Mouse (Mus musculus) left cerebral cortex, adult 2 months (tissue): ENCODE results near the gene Polr1c. TPM values are rescaled to one million over a fixed set of nuclear protein-coding genes. Genes with fewer than 3 reads are reported as not detected.

ENCODE experiments used
- DNase-seq, 2 experiments: peaks; one replicate each; pipeline ENCODE4 v3.0.0; 2021 to 2022; ENCODE audit warnings: low spot score in 2 of 2, mixed read lengths in 1 of 2; ENCODE audit errors: extremely low spot score in 1 of 2
- H3K27ac ChIP-seq: fragments of 200-600 bp; 2 replicates; pipeline ENCODE4 v1.8.1; 2022
- H3K4me3 ChIP-seq: fragments of 200-600 bp; 2 replicates; pipeline ENCODE4 v1.8.1; 2022
- CTCF ChIP-seq: fragments of 200-600 bp; IDR thresholded peaks from 2 replicates; pipeline ENCODE4 v1.8.1; 2022; ENCODE audit warnings: antibody characterized with exemption, mild to moderate bottlenecking, moderate library complexity
- intact Hi-C: fragments of 180-260 bp; cut with DNase I; formaldehyde crosslinking; loops from one replicate; pipeline ENCODE4 v1.15.1; 2025
- total RNA-seq, 2 experiments: library from RNA; stranded (reverse); gene quantifications; 2 replicates each; pipeline ENCODE4 v1.2.3; 2021

Polr1c gene
- total RNA-seq, 2 experiments from 2014 or later = 38.1 to 40.4 TPM

GRCm38 (mm10) chr17:46275506-46275905 is 27.7 kb upstream of the Polr1c start:
- intact Hi-C loops = no loop called here
- no peak for TF ChIP-seq CTCF
- H3K4me3 ChIP-seq = no peak overlapping the region
- DNase-seq = no peak
- H3K27ac ChIP-seq = no peak overlapping the region; the same call in 1 of the 2 replicates

DNA sequence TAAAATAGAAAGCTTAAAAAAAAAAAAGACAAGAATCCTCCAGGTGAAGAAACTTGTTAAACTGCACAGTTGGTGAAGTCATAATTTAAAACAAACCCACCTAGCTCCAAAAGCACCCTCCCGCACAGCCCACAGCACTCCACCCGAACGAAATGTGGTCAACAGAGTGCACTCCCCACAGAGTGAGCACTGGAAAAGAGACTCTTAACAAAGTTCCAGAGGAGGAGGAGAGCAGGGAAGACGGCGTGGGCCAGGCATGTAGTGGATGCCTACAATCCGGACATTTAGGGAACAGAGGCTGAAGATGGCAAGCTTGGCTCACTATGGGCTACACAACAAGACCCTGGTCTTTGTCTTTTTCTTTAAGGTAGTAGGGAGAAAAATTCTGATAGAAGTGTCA is 27.2 kb upstream of the Polr1c start:
- intact Hi-C loops = no loop called here
- no peak overlapping the region for H3K4me3 ChIP-seq
- no peak for DNase-seq
- no peak overlapping the region; the same call in 1 of the 2 replicates for H3K27ac ChIP-seq
- TF ChIP-seq CTCF = no peak

- intact Hi-C loops = no loop called here
- no peak for TF ChIP-seq CTCF
These were observed 26.6 kb upstream of the Polr1c start for GRCm38 (mm10) chr17:46274465-46274864.

DNA sequence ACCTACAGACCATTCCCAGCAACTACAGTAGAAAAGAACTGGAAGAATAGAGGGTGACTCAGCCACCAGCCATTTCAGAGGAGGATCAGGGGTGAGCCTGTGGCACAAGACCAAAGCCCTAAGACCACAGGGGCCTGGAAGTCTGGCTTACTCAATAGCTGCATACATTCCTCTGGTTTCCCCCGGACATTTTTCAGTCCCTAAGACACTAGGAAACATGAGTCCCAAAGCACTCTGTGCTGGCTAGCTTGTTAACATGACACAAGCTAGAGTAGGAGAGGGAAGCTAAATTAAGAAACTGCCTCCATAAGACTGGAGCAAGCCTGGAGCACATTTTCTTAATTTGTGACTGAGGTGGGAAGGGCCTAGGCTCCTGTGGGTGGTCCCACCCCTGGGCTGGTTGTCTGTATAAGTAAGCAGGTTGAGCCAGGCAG is 26.0 kb upstream of the Polr1c start:
- intact Hi-C loops = no loop called here
- DNase-seq = peak in 1 of 2 experiments; percentile 22
- H3K4me3 ChIP-seq = no peak overlapping the region
- H3K27ac ChIP-seq = peak overlapping the region; percentile 86
- no peak for TF ChIP-seq CTCF

More at GRCm38 (mm10) chr17:46274465-46274864, 26.6 kb upstream of the Polr1c start:
- Histone ChIP-seq H3K4me3 (no peak overlapping the region), H3K27ac (peak overlapping the region; percentile 86)
- DNase-seq = no peak

DNA sequence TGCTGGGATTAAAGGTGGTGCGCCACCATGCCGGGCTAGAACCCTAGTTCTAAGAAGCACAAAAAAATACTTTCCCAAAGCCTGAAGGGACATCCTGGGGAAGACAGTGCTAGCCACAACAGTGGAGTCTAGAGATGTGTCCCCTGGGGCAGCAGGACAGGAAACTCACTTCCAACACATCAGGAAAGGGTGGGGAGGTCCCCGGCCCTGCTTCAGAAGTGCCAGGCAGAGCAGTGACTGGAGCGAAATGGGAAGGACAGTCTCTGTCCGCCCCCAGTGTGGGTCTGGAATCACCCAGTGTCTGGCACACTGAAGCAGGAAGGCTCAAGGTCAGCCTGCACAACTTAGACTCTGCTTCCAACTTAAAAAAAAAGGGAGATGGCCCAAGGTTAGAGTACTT is 24.8 kb upstream of the Polr1c start:
- no peak overlapping the region for H3K4me3 ChIP-seq
- DNase-seq = no peak
- no peak for TF ChIP-seq CTCF
- intact Hi-C loops = no loop called here
- H3K27ac ChIP-seq = peak overlapping the region; percentile 86

DNA sequence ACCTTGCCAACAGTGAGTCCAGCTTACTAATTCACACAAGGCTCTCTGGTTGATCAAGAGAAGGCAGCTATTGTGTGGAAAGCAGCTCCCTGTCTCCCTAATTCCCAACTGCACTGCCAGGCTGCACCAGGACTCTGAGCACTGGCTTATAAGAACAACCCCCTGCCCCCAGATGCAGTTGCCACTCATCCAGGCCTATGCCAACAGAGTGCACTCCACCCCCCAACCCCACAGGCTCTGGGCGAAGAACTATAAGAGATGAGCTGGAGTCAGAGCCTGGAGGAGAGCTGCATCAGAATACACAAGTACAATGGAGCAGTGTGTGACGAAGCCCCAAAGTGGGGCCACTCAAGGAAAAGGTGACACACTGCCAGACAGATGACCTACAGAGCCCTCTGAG is 24.2 kb upstream of the Polr1c start:
- intact Hi-C loops = no loop called here
- peak overlapping the region; percentile 64 for H3K27ac ChIP-seq
- DNase-seq = peak in 1 of 2 experiments; percentile 12
- H3K4me3 ChIP-seq = no peak overlapping the region
- TF ChIP-seq CTCF = no peak

DNA sequence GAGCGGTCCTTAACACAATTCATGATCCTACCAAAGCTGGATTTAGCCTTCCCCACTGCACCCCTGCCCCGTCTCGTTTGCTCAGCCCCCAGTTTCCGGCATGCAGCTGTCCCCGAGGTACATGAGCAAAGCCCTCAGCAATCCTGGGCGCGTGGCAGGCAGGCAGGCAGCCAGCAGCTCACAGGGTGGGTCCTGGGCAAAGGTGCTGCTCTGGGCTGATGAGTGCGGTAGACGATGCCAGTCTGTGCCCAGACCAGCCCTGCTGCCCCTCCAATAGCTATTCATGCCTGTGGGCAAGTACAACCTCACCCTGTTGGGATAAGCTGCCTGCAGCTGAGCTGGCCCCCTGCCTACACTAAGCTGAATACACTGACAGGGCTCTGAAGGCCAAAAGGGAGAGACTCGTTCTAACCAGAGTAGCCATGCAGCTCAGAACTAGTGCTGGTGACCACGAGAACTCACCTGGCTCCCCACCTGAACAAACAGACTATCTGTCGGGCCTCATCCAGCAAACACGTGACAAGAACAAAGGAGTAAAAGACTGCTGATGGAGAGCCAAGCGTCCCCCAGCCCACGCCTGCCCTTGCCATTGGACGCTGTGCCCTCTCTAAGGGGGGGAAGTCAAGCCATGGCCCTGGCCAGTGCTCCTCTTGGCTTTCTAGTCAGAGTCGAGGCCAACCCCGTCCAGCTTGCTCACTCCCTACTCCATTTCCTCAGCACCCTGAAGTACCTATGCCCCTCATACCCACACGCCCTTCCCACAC is 22.1 kb upstream of the Polr1c start:
- intact Hi-C loops = loop anchor here (5.0 kb wide), 1 partner anchor 122 kb away; no protein-coding TSS in a partner anchor
- no peak for TF ChIP-seq CTCF
- Histone ChIP-seq H3K4me3 (no peak overlapping the region), H3K27ac (peak overlapping the region; percentile 36)
- DNase-seq = no peak

- Histone ChIP-seq H3K4me3 (no peak overlapping the region), H3K27ac (no peak overlapping the region)
- TF ChIP-seq CTCF = no peak
- intact Hi-C loops = loop anchor here (5.0 kb wide), 1 partner anchor 124 kb away; no protein-coding TSS in a partner anchor
- DNase-seq = no peak
These were observed 20.3 kb upstream of the Polr1c start for GRCm38 (mm10) chr17:46268026-46268720.

DNA sequence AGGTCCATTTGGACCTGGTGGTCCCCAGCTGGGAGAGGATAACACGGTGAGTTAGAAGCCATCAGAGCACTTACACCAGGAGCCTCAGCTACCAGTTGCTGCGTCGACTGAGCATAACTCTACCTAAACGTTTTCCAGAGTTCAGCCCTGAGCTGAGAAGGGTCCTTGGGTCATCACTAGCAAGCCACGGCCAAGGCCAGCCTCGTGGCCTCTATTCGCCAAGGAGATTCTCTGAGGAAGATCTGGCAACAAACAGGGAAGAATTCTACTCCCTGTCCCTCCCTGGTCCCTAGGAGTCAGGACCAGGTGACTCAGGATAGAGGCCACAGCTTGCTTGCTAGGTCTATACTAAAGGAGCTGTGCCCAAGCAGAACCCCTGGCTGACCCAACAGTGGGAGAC is 19.7 kb upstream of the Polr1c start:
- DNase-seq = no peak
- no peak overlapping the region for H3K4me3 ChIP-seq
- intact Hi-C loops = loop anchor here (5.0 kb wide), 1 partner anchor 125 kb away; no protein-coding TSS in a partner anchor
- no peak for TF ChIP-seq CTCF
- H3K27ac ChIP-seq = no peak overlapping the region

DNA sequence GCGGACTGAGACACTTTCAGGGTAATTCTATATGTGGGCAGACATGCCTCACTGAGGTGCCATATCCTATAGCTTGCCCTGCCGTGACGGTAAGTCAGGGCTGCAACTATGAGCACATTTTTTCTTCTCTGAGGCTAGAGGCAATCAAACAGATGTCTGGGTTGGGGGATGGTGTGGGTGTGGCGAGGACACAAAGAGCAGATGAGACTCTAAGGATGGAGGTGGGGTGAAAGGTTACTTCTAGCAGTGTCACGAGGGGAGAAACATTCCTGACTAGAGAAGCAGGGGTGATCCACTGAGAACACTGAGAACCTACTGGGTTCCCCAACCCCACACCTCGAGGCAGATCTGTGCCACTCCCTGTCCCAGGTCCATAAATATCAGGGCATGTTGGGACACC is 19.1 kb upstream of the Polr1c start:
- intact Hi-C loops = loop anchor here (1.0 to 5.0 kb wide), 2 partner anchors 31 to 125 kb away; no protein-coding TSS in a partner anchor
- Histone ChIP-seq H3K4me3 (no peak overlapping the region), H3K27ac (no peak overlapping the region)
- no peak for TF ChIP-seq CTCF
- DNase-seq = no peak

DNA sequence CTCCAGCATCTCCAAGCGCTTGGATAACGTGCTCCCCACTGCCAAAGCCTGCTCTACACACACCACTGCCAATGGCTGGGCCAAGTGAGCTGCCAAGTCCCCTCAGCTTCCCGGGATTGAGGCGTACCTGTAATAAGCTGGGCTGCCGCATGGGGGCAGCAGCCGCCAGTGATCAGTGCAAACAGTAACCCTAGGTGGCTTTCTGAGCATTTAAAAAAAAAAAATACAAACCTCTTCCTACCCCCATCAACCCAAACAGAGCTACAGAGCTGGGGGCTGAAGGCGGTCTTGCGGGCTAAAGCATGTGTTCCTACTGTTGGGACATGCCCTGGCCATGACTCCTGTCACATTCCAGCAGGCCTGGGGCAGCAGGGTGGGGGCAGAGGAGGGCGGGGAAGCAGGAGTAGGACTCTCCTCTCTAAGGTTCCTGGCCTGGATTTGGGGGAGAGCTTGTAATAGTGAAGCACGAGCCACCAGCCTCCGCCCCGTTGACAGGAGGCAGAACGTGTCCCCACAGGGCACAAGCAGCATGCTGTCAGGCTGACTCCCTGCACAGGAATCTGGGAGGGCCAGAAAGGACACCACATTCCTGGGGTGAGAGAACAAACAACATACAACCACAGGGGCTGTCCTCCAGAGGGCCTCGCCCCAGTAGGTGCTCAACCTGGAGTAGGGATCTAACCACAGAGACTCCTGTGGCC is 18.2 kb upstream of the Polr1c start:
- intact Hi-C loops = loop anchor here (1.0 to 5.0 kb wide), 2 partner anchors 32 to 126 kb away; no protein-coding TSS in a partner anchor
- H3K4me3 ChIP-seq = no peak overlapping the region
- TF ChIP-seq CTCF = peak; percentile 95
- peak overlapping the region; percentile 48 for H3K27ac ChIP-seq
- DNase-seq = peak; percentile 84 to 88
